13 mouse cellular contexts compared by ENCODE assay signal in the genomic region with DNA sequence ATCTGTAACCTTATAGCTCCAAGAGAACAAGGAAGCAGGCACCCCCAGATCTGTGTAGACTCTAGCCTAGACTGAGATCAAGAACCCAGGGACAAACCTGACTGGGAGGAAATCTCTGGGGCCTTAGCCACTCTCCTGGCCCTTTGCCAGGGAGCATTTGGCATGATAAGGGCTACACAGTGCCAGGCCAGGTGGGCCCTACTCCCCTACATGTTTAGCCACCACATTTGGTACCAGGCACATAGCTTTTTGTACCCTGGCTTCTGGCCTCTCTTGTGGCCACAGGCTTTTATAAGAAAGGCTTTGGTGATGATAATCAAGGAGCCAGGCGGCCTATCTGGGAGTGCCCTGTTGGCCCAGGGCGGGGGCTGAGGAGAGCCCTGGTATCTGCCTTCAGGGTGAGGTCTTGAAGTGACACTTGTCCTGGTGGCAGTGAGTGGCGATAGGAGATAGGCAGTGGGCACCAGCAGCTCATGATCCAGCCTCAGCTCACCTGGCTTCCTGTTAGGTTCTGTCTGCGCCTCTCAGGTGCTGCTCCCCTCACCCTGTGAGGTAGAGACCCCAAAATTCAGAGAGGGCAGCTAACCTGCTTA. TPM values are rescaled to one million over a fixed set of nuclear protein-coding genes. Genes with fewer than 3 reads are reported as not detected.
DNase-seq lines count a peak whose midpoint lies in the region; ATAC-seq and TF ChIP-seq lines count a peak whose summit lies in the region.
"Had no signal": no experiment of that assay in that cellular context is flagged by ENCODE, and none has a peak within 500 bp of the region (broad histone marks: within the 10 kb centered on the region; RNA-seq: fewer than 3 reads in every experiment).

No protein-coding gene starts in this region.

- TF ChIP-seq EP300 in MEL (IDR thresholded peaks at IDR 0.05; ENCODE audit: low read depth in 1 of 2, low read length in 2 of 2): 0 out of 4 replicates have a peak, but pooled peaks of 1 of the 2 experiments have one; percentile 29
- TF ChIP-seq EP300 in liver, embryonic 14.5 days (IDR thresholded peaks at IDR 0.05; ENCODE audit: low read depth): peak; percentile 88

- H3K36me3 ChIP-seq in heart, embryonic 12.5 days: no peaks in the 10 kb centered on the region
- no peaks in the 10 kb centered on the region; a peak in 1 of 4 replicates for H3K36me3 ChIP-seq in MEL (ENCODE audit: control insufficient read depth in 1 of 2, insufficient read depth in 2 of 2, low read length in 2 of 2)
- no peaks in the 10 kb centered on the region for H3K36me3 ChIP-seq in embryonic facial prominence, embryonic 14.5 days (ENCODE audit: control insufficient read depth, insufficient read depth, low read length)
- H3K36me3 ChIP-seq in liver, embryonic 14.5 days (replicated peaks; ENCODE audit: control insufficient read depth, insufficient read depth, low read depth): no peaks in the 10 kb centered on the region
- H3K36me3 ChIP-seq in midbrain, embryonic 14.5 days (ENCODE audit: control insufficient read depth, insufficient read depth, low read length): no peaks in the 10 kb centered on the region
- no peaks in the 10 kb centered on the region for H3K36me3 ChIP-seq in hindbrain, embryonic 14.5 days (replicated peaks; ENCODE audit: control insufficient read depth, insufficient read depth)
- H3K36me3 ChIP-seq: limb, embryonic 12.5 days; midbrain, embryonic 12.5 days had no signal

- no peak overlapping the region for H3K4me3 ChIP-seq in heart, embryonic 12.5 days
- no peak overlapping the region for H3K4me3 ChIP-seq in MEL (ENCODE audit: control insufficient read depth in 1 of 2, insufficient read depth in 1 of 2, low read depth in 2 of 2, low read length in 2 of 2)
- no peak overlapping the region for H3K4me3 ChIP-seq in embryonic facial prominence, embryonic 14.5 days (ENCODE audit: low read depth, low read length)
- H3K4me3 ChIP-seq in liver, embryonic 14.5 days (ENCODE audit: insufficient read depth in 1 of 2, low read depth in 2 of 2, low read length in 2 of 2): peak overlapping the region in 1 of 2 experiments; percentile 2; a peak in 1 of 4 replicates
- H3K4me3 ChIP-seq in midbrain, embryonic 14.5 days (replicated peaks; ENCODE audit: low read depth, low read length): no peak overlapping the region
- H3K4me3 ChIP-seq in hindbrain, embryonic 14.5 days (replicated peaks; ENCODE audit: low read length): no peak overlapping the region
- H3K4me3 ChIP-seq: limb, embryonic 12.5 days; midbrain, embryonic 12.5 days had no signal

- WGBS in heart, embryonic 12.5 days: 58% methylated on average over 4 of the region's 4 CpGs
- 92% methylated on average over 4 of the region's 4 CpGs for WGBS in embryonic facial prominence, embryonic 14.5 days
- 26% methylated on average over 4 of the region's 4 CpGs for WGBS in liver, embryonic 14.5 days (ENCODE audit: insufficient replicate concordance)
- WGBS in midbrain, embryonic 14.5 days: 79% methylated on average over 4 of the region's 4 CpGs
- WGBS in hindbrain, embryonic 14.5 days: 91% methylated on average over 4 of the region's 4 CpGs

- TF ChIP-seq CTCF in MEL (IDR thresholded peaks at IDR 0.05 in 2 of 3, conservative IDR thresholded peaks at IDR 0.05 in 1 of 3; ENCODE audit: control insufficient read depth in 1 of 3, insufficient read depth in 1 of 3, low read depth in 2 of 3, low read length in 3 of 3, poor library complexity in 1 of 3, severe bottlenecking in 1 of 3): no peak
- no peak for TF ChIP-seq CTCF in liver, embryonic 14.5 days (IDR thresholded peaks at IDR 0.05; ENCODE audit: low read depth)

- H3K4me2 ChIP-seq in heart, embryonic 12.5 days: no peak overlapping the region
- H3K4me2 ChIP-seq in embryonic facial prominence, embryonic 14.5 days (ENCODE audit: low read depth, low read length): no peak overlapping the region
- H3K4me2 ChIP-seq in liver, embryonic 14.5 days (ENCODE audit: low read depth): peak overlapping the region; percentile 53
- H3K4me2 ChIP-seq in midbrain, embryonic 14.5 days (ENCODE audit: low read length): no peak overlapping the region
- no peak overlapping the region for H3K4me2 ChIP-seq in hindbrain, embryonic 14.5 days (replicated peaks)
- H3K4me2 ChIP-seq: limb, embryonic 12.5 days; midbrain, embryonic 12.5 days had no signal

- no peaks in the 10 kb centered on the region for H3K27me3 ChIP-seq in heart, embryonic 12.5 days (replicated peaks)
- no peaks in the 10 kb centered on the region for H3K27me3 ChIP-seq in MEL (ENCODE audit: control insufficient read depth in 1 of 2, insufficient read depth in 2 of 2, low read length in 2 of 2)
- H3K27me3 ChIP-seq in embryonic facial prominence, embryonic 14.5 days (replicated peaks; ENCODE audit: control insufficient read depth, insufficient read depth, low read length): no peaks in the 10 kb centered on the region
- no peaks in the 10 kb centered on the region for H3K27me3 ChIP-seq in liver, embryonic 14.5 days (ENCODE audit: control insufficient read depth, insufficient read depth, low read length)
- H3K27me3 ChIP-seq in midbrain, embryonic 14.5 days (ENCODE audit: control insufficient read depth, insufficient read depth, low read length): no peaks in the 10 kb centered on the region
- no peaks in the 10 kb centered on the region for H3K27me3 ChIP-seq in hindbrain, embryonic 14.5 days (ENCODE audit: control insufficient read depth, insufficient read depth, low read length)
- H3K27me3 ChIP-seq: limb, embryonic 12.5 days; midbrain, embryonic 12.5 days had no signal

- no peak for ATAC-seq in heart, embryonic 12.5 days (ENCODE audit: insufficient number of reproducible peaks, low FRiP score)
- no peak for ATAC-seq in embryonic facial prominence, embryonic 14.5 days (ENCODE audit: low read depth)
- ATAC-seq in liver, embryonic 14.5 days (ENCODE audit: insufficient read depth): peak; percentile 92
- ATAC-seq in midbrain, embryonic 14.5 days (ENCODE audit: low FRiP score, low TSS enrichment): no peak
- no peak for ATAC-seq in hindbrain, embryonic 14.5 days (ENCODE audit: low FRiP score)
- ATAC-seq: CD4-positive, CD25-positive, alpha-beta regulatory T cell, adult 4 months had no signal

- no peak overlapping the region for H3K27ac ChIP-seq in heart, embryonic 12.5 days (ENCODE audit: poor library complexity, severe bottlenecking)
- no peak overlapping the region for H3K27ac ChIP-seq in MEL (ENCODE audit: control insufficient read depth, low read depth, low read length)
- H3K27ac ChIP-seq in embryonic facial prominence, embryonic 14.5 days (replicated peaks; ENCODE audit: low read depth, low read length): no peak overlapping the region
- peak overlapping the region; percentile 70 for H3K27ac ChIP-seq in liver, embryonic 14.5 days
- H3K27ac ChIP-seq in midbrain, embryonic 14.5 days (replicated peaks; ENCODE audit: low read depth, low read length): no peak overlapping the region
- no peak overlapping the region for H3K27ac ChIP-seq in hindbrain, embryonic 14.5 days

- no peak for TF ChIP-seq RAD21 in MEL (IDR thresholded peaks at IDR 0.05; ENCODE audit: low read depth, low read length)

- no peak for TF ChIP-seq POLR2A in MEL (IDR thresholded peaks at IDR 0.05; ENCODE audit: control insufficient read depth in 1 of 2, insufficient read depth in 1 of 2, low read depth in 1 of 2, low read length in 2 of 2, poor library complexity in 1 of 2)

- peaks cover 81% of the 10 kb centered on the region for H3K4me1 ChIP-seq in heart, embryonic 12.5 days (replicated peaks)
- peaks cover 6 to 15% of the 10 kb centered on the region in 2 experiments; a peak in 2 of 4 replicates for H3K4me1 ChIP-seq in MEL (ENCODE audit: control insufficient read depth in 1 of 2, insufficient read depth in 2 of 2, low read length in 2 of 2)
- peaks cover 39% of the 10 kb centered on the region for H3K4me1 ChIP-seq in embryonic facial prominence, embryonic 14.5 days (ENCODE audit: control insufficient read depth, insufficient read depth, low read length)
- H3K4me1 ChIP-seq in liver, embryonic 14.5 days (replicated peaks; ENCODE audit: control insufficient read depth in 2 of 2, insufficient read depth in 2 of 2, low read length in 1 of 2): peaks cover 55 to 56% of the 10 kb centered on the region in 2 experiments
- peaks cover 7% of the 10 kb centered on the region for H3K4me1 ChIP-seq in midbrain, embryonic 14.5 days (ENCODE audit: control insufficient read depth, insufficient read depth, low read length)
- peaks cover 16% of the 10 kb centered on the region for H3K4me1 ChIP-seq in hindbrain, embryonic 14.5 days (replicated peaks; ENCODE audit: control insufficient read depth, insufficient read depth, low read length)

- peak overlapping the region; percentile 12 for H3K9ac ChIP-seq in heart, embryonic 12.5 days
- H3K9ac ChIP-seq in MEL (ENCODE audit: control insufficient read depth, low read depth, low read length, poor library complexity, severe bottlenecking): no peak overlapping the region
- H3K9ac ChIP-seq in embryonic facial prominence, embryonic 14.5 days (ENCODE audit: low read depth, low read length): 0 out of 2 replicates have a peak overlapping the region, but pooled peaks have one; percentile 20
- H3K9ac ChIP-seq in liver, embryonic 14.5 days (replicated peaks): peak overlapping the region; percentile 34
- H3K9ac ChIP-seq in midbrain, embryonic 14.5 days (replicated peaks; ENCODE audit: low read length): no peak overlapping the region
- H3K9ac ChIP-seq in hindbrain, embryonic 14.5 days: no peak overlapping the region
- H3K9ac ChIP-seq: midbrain, embryonic 12.5 days had no signal

- no peaks in the 10 kb centered on the region for H3K9me3 ChIP-seq in heart, embryonic 12.5 days (replicated peaks)
- no peaks in the 10 kb centered on the region for H3K9me3 ChIP-seq in MEL (replicated peaks; ENCODE audit: insufficient read depth, low read length)
- no peaks in the 10 kb centered on the region for H3K9me3 ChIP-seq in embryonic facial prominence, embryonic 14.5 days (ENCODE audit: control insufficient read depth, low read length)
- no peaks in the 10 kb centered on the region for H3K9me3 ChIP-seq in liver, embryonic 14.5 days (ENCODE audit: control insufficient read depth, low read length)
- no peaks in the 10 kb centered on the region for H3K9me3 ChIP-seq in midbrain, embryonic 14.5 days (ENCODE audit: control insufficient read depth, low read length)
- no peaks in the 10 kb centered on the region for H3K9me3 ChIP-seq in hindbrain, embryonic 14.5 days (ENCODE audit: control insufficient read depth, low read length)
- H3K9me3 ChIP-seq: limb, embryonic 12.5 days; midbrain, embryonic 12.5 days had no signal

- DNase-seq in heart, postnatal 4 days: no peak
- peak; percentile 51 for DNase-seq in MEL (ENCODE audit: low read depth, low spot score)
- DNase-seq in embryonic facial prominence, embryonic 14.5 days (ENCODE audit: low spot score): no peak
- peak; percentile 74 to 76 (median 75) for DNase-seq in liver, embryonic 14.5 days (ENCODE audit: low read depth in 3 of 3, low spot score in 3 of 3)
- DNase-seq in testis, postnatal 14 days (ENCODE audit: low spot score): no peak
- no peak for DNase-seq in midbrain, embryonic 14.5 days
- DNase-seq in hindbrain, embryonic 14.5 days (ENCODE audit: low spot score): no peak
- DNase-seq: gastrocnemius, postnatal 14 days; kidney, adult 8-10 months had no signal

- peaks cover under 1% of the 10 kb centered on the region; the same call in 1 of the 2 replicates for H3K79me2 ChIP-seq in MEL (ENCODE audit: control insufficient read depth, insufficient read depth, low read length, poor library complexity)

RNA-seq across cellular contexts. Expression of a gene that starts 25.6 kb away (rescaled TPM):
- polyA plus RNA-seq in heart, embryonic 12.5 days (2016; fragmentation: Nextera tagmentation; extraction: Ambion mirVana): 7.3 and 8.8 TPM in 2 replicates
- total RNA-seq in heart, postnatal 4 days (2021): 10 to 100 TPM; 21.1 to 24.4 TPM
- 2.8 and 3.1 TPM in 2 replicates for total RNA-seq in MEL (2012; rRNA removed)
- 10 to 100 TPM in 1 of 2 experiments, not detected in 1; 14.0 TPM for polyA plus RNA-seq in MEL (2012; ENCODE audit: insufficient read depth in 1 of 2, insufficient read length in 2 of 2, low read depth in 1 of 2, low replicate concordance in 2 of 2, missing spikeins in 1 of 2)
- polyA plus RNA-seq in embryonic facial prominence, embryonic 14.5 days (2014; fragmentation: Nextera tagmentation; extraction: Ambion mirVana): 9.2 and 11.0 TPM in 2 replicates
- polyA plus RNA-seq in liver, embryonic 14.5 days (2012; rRNA removed): 6.7 and 7.6 TPM in 2 replicates
- 2.1 and 2.3 TPM in 2 replicates for polyA plus RNA-seq in liver, embryonic 14.5 days (2014; fragmentation: Nextera tagmentation; extraction: Ambion mirVana)
- 8.2 and 8.3 TPM in 2 replicates for polyA plus RNA-seq in midbrain, embryonic 14.5 days (2014; fragmentation: Nextera tagmentation; extraction: Ambion mirVana)
- 8.5 and 9.0 TPM in 2 replicates for polyA plus RNA-seq in hindbrain, embryonic 14.5 days (2014; fragmentation: Nextera tagmentation; extraction: Ambion mirVana)

RNA-seq across cellular contexts. Expression of a gene that starts 41.8 kb away (rescaled TPM):
- polyA plus RNA-seq in heart, embryonic 12.5 days (2016; fragmentation: Nextera tagmentation; extraction: Ambion mirVana): 16.1 and 17.9 TPM in 2 replicates
- 10 to 100 TPM; 46.9 to 47.9 TPM for total RNA-seq in heart, postnatal 4 days (2021)
- 12.5 and 13.2 TPM in 2 replicates for total RNA-seq in MEL (2012; rRNA removed)
- 10 to 100 TPM in 1 of 2 experiments, not detected in 1; 35.3 TPM for polyA plus RNA-seq in MEL (2012; ENCODE audit: insufficient read depth in 1 of 2, insufficient read length in 2 of 2, low read depth in 1 of 2, low replicate concordance in 2 of 2, missing spikeins in 1 of 2)
- 17.4 and 17.6 TPM in 2 replicates for polyA plus RNA-seq in embryonic facial prominence, embryonic 14.5 days (2014; fragmentation: Nextera tagmentation; extraction: Ambion mirVana)
- polyA plus RNA-seq in liver, embryonic 14.5 days (2012; rRNA removed): 6.4 and 7.0 TPM in 2 replicates
- 7.3 and 9.1 TPM in 2 replicates for polyA plus RNA-seq in liver, embryonic 14.5 days (2014; fragmentation: Nextera tagmentation; extraction: Ambion mirVana)
- polyA plus RNA-seq in midbrain, embryonic 14.5 days (2014; fragmentation: Nextera tagmentation; extraction: Ambion mirVana): 21.3 and 24.9 TPM in 2 replicates
- polyA plus RNA-seq in hindbrain, embryonic 14.5 days (2014; fragmentation: Nextera tagmentation; extraction: Ambion mirVana): 25.6 and 27.0 TPM in 2 replicates

Comparison
In these comparisons a context has a peak if more than half of its experiments do, and no peak if none do; other contexts are left out.
1. H3K9ac ChIP-seq: peak in heart, embryonic 12.5 days (single experiment), embryonic facial prominence, embryonic 14.5 days (single experiment) and liver, embryonic 14.5 days (single experiment); none in MEL (single experiment), midbrain, embryonic 14.5 days (single experiment) and hindbrain, embryonic 14.5 days (single experiment).
2. DNase-seq: peak in MEL (single experiment) and liver, embryonic 14.5 days (3 of 3); none in heart, postnatal 4 days (single experiment), embryonic facial prominence, embryonic 14.5 days (single experiment), testis, postnatal 14 days (single experiment), midbrain, embryonic 14.5 days (single experiment) and hindbrain, embryonic 14.5 days (single experiment).